Mouse (Mus musculus) lung, postnatal 0 days (tissue): ENCODE measurements around the gene Cdk15. TPM values are rescaled to one million over a fixed set of nuclear protein-coding genes. Genes with fewer than 3 reads are reported as not detected.

ENCODE experiments used
- ATAC-seq: fragments of 200-750 bp; cut with Nextera tagmentation; 2 replicates; pipeline ENCODE4 v1.8.0; 2017; ENCODE audit warnings: moderate library complexity
- DNase-seq: peaks from one replicate; pipeline ENCODE4 v3.0.0-alpha.2; 2016; ENCODE audit warnings: low spot score
- H3K27ac ChIP-seq: fragments of 300-500 bp; sonication (generic); 2 replicates; pipeline ENCODE4 v1.5.1; 2014; ENCODE audit warnings: antibody characterized with exemption, mild to moderate bottlenecking, low read length, mixed read lengths
- H3K27me3 ChIP-seq: fragments of 300-500 bp; sonication (generic); replicated peaks from 2 replicates; pipeline ENCODE4 v1.6.1; 2014; ENCODE audit warnings: low read length, mixed read lengths; ENCODE audit not compliant: insufficient read depth
- H3K36me3 ChIP-seq: fragments of 300-500 bp; sonication (generic); 2 replicates; pipeline ENCODE4 v1.6.1; 2014; ENCODE audit warnings: low read length, mixed read lengths; ENCODE audit not compliant: insufficient read depth
- H3K4me1 ChIP-seq: fragments of 300-500 bp; sonication (generic); 2 replicates; pipeline ENCODE4 v1.6.1; 2014; ENCODE audit warnings: antibody characterized with exemption, low read depth, low read length, mixed read lengths; ENCODE audit not compliant: insufficient read depth
- H3K4me2 ChIP-seq: fragments of 300-500 bp; sonication (generic); replicated peaks from 2 replicates; pipeline ENCODE4 v1.6.1; 2014; ENCODE audit warnings: low read depth, mild to moderate bottlenecking, low read length, moderate library complexity, mixed read lengths
- H3K4me3 ChIP-seq: fragments of 300-500 bp; sonication (generic); 2 replicates; pipeline ENCODE4 v1.5.1; 2014; ENCODE audit warnings: low read depth, low read length
- H3K9ac ChIP-seq: fragments of 300-500 bp; sonication (generic); replicated peaks from 2 replicates; pipeline ENCODE4 v1.6.1; 2014; ENCODE audit warnings: low read depth, mild to moderate bottlenecking
- H3K9me3 ChIP-seq: fragments of 300-500 bp; sonication (generic); 2 replicates; pipeline ENCODE4 v1.6.1; 2016; ENCODE audit warnings: low read length, mixed read lengths
- CTCF ChIP-seq: IDR thresholded peaks from 2 replicates; pipeline ENCODE4 v1.5.1; 2016; ENCODE audit warnings: antibody characterized with exemption, mild to moderate bottlenecking
- EP300 ChIP-seq: IDR thresholded peaks from 2 replicates; pipeline ENCODE4 v1.6.1; 2016; ENCODE audit warnings: antibody characterized with exemption, mild to moderate bottlenecking, control low read depth
- WGBS: fragments of 180-500 bp; shearing (Covaris S2); extraction: QIAGEN DNeasy Blood & Tissue Kit; methylation state at CpG from one replicate; pipeline ENCODE4 v1.1.7; 2014; 5-methylcytosine and 5-hydroxymethylcytosine counted together
- polyA plus RNA-seq: library from polyadenylated mRNA; unstranded; fragments of >200 nt; fragmentation: Nextera tagmentation; extraction: Ambion mirVana; gene quantifications from 2 replicates; pipeline ENCODE4 v1.2.1, GENCODE M21; 2015

Gene Cdk15
- polyA plus RNA-seq, 1 experiment from 2014 or later, result 0.13 TPM

DNA sequence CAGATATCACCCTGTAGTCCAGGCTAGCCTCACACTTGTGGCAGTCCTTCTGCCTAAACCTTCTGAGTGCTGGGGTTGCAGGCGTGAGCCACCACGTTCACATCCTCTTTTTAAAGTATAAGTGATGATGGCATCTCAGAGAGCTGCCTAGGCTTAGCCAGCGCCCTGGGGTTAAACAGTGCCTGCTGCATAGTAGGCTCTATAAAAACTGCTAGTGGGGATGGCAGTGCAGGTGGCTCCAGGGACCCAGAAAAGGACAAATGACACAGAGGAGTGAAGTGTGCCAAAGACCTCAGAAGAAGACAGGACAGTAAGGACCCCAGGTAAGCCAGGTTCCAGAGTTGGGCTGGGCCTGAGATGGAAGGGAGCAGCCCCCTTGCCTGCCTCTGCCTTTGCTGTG, 104.1 kb downstream of the Cdk15 start:
- Histone ChIP-seq H3K27ac (no peak overlapping the region), H3K27me3 (no peaks in the 10 kb centered on the region), H3K36me3 (no peaks in the 10 kb centered on the region), H3K9ac (no peak overlapping the region), H3K4me3 (no peak overlapping the region), H3K4me2 (no peak overlapping the region), H3K4me1 (no peaks in the 10 kb centered on the region), H3K9me3 (no peaks in the 10 kb centered on the region)
- WGBS, result 68% methylated on average over 3 of the region's 3 CpGs
- ATAC-seq (no peak), DNase-seq (no peak)
- TF ChIP-seq CTCF (no peak), EP300 (no peak)

DNA sequence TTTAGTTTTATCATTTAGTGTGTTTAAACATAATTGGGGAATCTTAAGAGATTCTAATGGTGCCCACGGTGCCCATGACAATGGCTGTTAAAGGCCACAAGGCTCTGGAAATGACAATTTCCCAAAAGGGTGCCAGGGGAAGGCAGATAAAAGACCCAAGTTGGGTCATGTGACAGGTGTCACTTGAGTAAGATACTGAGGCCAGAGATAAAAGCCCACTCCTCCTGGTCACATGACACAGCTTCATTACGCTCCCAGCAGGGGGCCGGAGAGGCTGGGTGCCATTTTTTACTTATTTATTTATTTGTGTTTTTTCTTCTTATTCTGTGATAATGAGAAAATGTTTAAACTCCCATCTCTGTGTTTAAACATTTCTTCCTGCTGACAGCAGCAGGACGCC, 104.8 kb downstream of the Cdk15 start:
- WGBS, result 23% methylated on average over 4 of the region's 4 CpGs
- Histone ChIP-seq H3K4me1 (no peaks in the 10 kb centered on the region), H3K36me3 (no peaks in the 10 kb centered on the region), H3K27me3 (no peaks in the 10 kb centered on the region), H3K9me3 (no peaks in the 10 kb centered on the region), H3K4me3 (no peak overlapping the region), H3K4me2 (no peak overlapping the region), H3K27ac (no peak overlapping the region), H3K9ac (no peak overlapping the region)
- no peak for DNase-seq
- no peak for TF ChIP-seq EP300
- TF ChIP-seq CTCF, result peak; percentile 22
- no peak for ATAC-seq

DNA sequence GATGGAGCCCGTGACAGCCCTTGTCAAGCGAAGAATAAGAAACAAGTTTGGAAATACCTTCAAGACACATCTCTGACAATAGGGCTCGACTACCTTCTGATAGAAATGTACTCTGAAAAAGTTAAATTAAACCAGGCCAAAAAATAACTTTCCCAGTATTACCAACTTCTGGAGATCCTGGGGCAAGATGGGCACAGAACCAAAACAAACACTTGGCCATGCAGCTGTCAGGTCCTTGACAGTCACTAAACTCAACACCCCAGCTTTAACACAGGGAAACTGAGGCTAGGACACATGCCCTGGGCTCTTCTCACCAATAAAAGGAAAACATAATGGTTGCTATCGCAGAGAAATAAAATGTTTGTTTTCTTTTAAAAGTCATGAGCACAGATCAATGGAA, 105.3 kb downstream of the Cdk15 start:
- Histone ChIP-seq H3K36me3 (no peaks in the 10 kb centered on the region), H3K9ac (no peak overlapping the region), H3K9me3 (no peaks in the 10 kb centered on the region), H3K27ac (no peak overlapping the region), H3K4me3 (no peak overlapping the region), H3K4me1 (no peaks in the 10 kb centered on the region), H3K4me2 (no peak overlapping the region), H3K27me3 (no peaks in the 10 kb centered on the region)
- DNase-seq (no peak), ATAC-seq (no peak)
- 40% methylated on average over 4 of the region's 4 CpGs for WGBS
- no peak for TF ChIP-seq EP300
- TF ChIP-seq CTCF, result no peak

DNA sequence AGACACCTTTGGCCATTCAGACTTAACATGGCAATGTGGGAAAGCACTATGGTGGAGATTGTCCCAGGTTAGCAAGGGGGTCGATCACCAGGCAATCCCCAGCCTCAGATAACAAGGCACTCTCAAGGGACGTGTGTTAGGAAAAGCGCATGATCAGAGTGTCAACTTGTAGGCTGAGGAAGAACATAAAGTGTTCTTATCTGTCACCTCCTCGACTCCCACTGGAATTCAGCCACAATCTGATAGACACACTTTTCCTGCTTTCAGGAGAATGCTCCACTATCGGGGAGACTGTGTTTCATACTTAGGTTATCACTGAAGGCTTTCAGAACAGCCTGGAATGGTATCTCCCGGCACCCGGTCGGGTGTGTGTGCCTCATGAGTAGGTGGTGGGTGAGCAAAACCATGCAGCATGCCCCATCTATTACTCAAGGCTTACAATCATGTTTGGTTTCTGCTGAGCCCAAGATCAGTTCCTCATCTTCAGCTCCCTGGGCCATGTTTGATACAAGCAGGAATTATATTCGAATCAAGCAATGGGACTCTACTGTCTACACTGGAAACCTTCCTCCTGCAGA, 107.8 kb downstream of the Cdk15 start:
- H3K4me1 ChIP-seq, result no peaks in the 10 kb centered on the region
- TF ChIP-seq CTCF (no peak), EP300 (no peak)
- WGBS, result 24% methylated on average over 9 of the region's 9 CpGs
- ATAC-seq (0 out of 2 replicates have a peak, but pooled peaks have one; percentile 7), DNase-seq (no peak)
- no peak overlapping the region for H3K4me3 ChIP-seq
- H3K27ac ChIP-seq, result no peak overlapping the region
- no peaks in the 10 kb centered on the region for H3K9me3 ChIP-seq
- no peak overlapping the region for H3K9ac ChIP-seq
- no peak overlapping the region for H3K4me2 ChIP-seq
- no peaks in the 10 kb centered on the region for H3K36me3 ChIP-seq
- H3K27me3 ChIP-seq, result no peaks in the 10 kb centered on the region

DNA sequence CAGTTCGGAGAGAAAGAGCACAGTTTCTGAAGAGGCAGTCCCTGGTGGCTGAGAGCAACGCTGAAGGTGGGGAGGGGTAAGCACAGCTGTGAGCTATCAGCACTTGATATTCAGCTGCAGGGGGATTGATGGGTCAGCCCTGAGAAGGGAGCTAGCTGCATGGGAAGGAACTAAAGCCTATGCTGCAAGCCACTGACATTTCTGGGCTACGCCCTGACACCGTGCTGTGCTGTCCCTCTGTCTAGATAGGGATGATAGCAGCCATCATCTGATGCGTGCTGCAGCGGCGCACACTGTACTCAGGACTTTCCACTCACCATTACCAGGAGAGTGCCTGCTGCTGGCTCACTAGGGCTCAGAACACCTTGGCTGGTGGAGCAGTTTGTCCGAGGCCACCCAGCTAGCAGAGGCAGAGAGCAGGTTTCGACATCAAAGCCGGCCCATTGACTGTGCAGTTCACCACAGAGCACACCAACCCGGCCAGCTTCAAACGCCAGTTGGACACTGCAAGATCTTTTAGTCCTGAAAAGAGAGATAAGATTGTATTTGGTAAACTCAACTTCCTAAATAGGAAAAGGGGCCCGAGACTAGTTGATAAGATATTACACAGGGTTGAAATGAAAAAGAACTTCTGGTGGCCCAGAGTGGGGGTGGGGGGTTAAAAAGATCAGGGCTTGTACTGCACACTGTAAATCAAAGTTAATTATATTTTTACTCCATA, 111.4 kb downstream of the Cdk15 start:
- Histone ChIP-seq H3K4me1 (no peaks in the 10 kb centered on the region), H3K27me3 (no peaks in the 10 kb centered on the region), H3K9ac (no peak overlapping the region), H3K27ac (no peak overlapping the region), H3K4me3 (no peak overlapping the region), H3K4me2 (no peak overlapping the region), H3K9me3 (no peaks in the 10 kb centered on the region), H3K36me3 (no peaks in the 10 kb centered on the region)
- peak; percentile 26 for DNase-seq
- 9% methylated on average over 13 of the region's 13 CpGs for WGBS
- ATAC-seq, result peak; percentile 47
- no peak for TF ChIP-seq EP300
- no peak for TF ChIP-seq CTCF

DNA sequence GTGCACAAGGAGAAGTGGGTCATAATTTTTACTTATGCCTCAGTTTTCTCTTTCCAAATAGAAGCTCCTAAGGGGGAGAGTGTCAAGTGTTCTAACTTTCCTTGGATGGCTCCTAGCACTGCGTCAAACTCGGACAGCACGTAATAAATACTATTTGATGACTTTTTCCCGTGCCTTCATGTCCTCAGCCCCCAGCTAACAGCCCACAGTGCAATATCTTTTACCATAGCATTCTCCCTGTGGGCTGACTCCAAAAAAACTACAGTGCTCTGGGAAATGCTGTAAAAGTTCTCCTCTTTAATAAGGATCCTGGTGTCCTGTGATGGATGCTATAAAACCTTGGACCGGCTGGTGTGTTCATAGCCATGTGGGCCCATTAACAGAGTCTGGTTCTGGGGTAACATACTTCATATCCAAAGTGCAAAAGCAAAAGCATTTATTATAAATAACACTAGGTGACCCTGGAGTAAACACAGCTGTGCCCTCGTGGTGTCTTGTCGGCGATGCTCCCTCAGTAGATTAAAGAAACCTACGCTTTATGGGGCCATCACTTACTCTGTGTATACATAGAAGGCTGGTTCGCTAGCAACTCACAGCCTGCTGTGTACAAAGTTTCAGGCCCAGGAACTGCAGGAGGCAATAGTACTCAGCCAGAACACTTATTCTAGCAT, 112.1 kb downstream of the Cdk15 start:
- Histone ChIP-seq H3K27me3 (no peaks in the 10 kb centered on the region), H3K27ac (no peak overlapping the region), H3K4me1 (no peaks in the 10 kb centered on the region), H3K4me3 (no peak overlapping the region), H3K36me3 (no peaks in the 10 kb centered on the region), H3K9me3 (no peaks in the 10 kb centered on the region), H3K9ac (no peak overlapping the region), H3K4me2 (no peak overlapping the region)
- DNase-seq (peak; percentile 62), ATAC-seq (peak; percentile 73)
- WGBS, result 26% methylated on average over 10 of the region's 10 CpGs
- TF ChIP-seq EP300 (no peak), CTCF (no peak)
